Mouse (Mus musculus) gastrocnemius, adult 18-20 months (tissue): Measurements from ENCODE around the gene Eif4g1. TPM values are rescaled to one million over a fixed set of nuclear protein-coding genes. Genes with fewer than 3 reads are reported as not detected.

ENCODE experiments used
- DNase-seq: peaks from one replicate; pipeline ENCODE4 v3.0.0; 2021; ENCODE audit warnings: low spot score
- total RNA-seq, 2 experiments: library from RNA; stranded (reverse); gene quantifications; 2 replicates each; pipeline ENCODE4 v1.2.3; 2021

The Eif4g1 gene
- total RNA-seq, 2 experiments from 2014 or later, result 426 to 438 TPM

DNA sequence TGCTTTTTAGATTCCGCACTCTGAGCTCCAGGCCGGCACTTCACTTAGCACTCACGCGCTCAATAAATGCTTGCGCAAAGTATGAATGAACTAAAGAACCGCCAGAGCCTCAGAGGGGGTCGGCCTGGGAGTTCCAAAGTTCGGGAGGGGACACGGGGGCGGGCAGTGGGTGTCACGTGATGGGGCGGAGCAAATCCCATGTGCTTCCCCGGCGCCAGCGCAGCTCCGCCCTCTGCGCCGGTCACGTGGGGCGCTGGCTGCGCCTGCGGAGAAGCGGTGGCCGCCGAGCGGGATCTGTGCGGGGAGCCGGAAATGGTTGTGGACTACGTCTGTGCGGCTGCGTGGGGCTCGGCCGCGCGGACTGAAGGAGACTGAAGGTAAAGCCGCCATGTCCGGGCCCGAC lies 4.4 kb downstream of the Eif4g1 start:
- DNase-seq, result peak; percentile 96

DNA sequence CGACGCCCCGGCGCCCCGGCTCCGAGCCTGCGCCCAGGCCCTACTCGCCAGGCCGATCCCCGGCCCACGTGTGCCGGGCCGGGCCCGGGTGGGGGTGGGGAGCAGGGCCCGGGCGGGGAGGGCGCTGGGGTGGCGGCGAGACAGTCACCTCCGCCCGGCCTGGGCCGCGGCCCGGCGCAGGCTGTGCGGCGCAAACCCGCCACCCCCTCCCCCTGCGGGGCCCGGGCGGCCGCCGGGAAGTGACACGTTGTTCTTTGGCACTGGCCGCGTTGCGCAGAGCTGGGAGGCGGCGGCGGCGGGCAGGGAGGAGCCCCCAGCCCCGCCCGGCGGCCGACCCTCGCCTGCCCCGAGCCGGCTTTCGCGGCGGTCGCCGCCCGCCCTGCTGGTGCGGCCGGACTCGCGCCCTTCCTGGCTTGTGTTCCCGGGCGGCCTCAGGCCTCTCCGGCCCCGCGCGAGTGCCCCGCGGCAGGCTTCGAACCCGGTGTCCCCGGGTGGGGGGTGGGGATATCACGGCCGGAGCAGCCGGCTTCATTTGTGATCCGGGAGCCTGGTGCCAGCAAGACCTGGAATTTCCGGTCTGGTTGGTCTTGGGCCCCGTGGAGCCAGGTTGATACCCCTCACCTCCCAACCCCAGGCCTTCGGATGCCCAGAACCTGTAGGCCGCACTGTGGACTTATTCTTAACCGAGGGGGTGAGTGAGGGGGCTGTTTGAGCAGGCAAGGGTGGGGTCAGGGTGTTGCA lies 5.0 kb downstream of the Eif4g1 start:
- peak; percentile 56 for DNase-seq

DNA sequence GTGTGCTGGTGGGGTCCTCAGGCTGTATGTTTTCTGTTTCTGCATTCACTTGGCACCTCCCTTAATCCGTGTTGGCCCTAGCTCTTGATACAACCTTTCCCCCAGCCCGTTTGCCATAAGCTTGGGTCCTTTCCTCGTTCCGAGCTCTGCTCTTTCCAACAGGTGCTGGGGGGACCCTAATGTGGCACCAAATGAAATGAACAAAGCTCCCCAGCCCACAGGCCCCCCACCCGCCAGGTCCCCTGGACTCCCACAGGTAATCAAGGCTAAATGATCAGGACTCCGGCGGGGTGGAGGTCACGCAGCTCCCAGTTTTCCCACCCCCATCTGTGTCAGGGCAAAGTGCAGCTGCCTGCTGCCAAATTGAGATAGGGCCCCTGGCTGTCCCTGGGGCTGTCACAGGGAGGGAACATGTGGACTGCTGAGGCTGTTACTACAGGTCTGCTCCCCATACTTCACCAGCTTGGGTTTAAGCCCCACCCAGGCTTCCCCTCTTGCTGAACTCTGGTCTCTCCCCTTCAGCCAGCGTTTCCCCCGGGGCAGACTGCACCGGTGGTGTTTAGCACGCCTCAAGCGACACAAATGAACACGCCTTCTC lies 5.7 kb downstream of the Eif4g1 start:
- DNase-seq, result no peak

DNA sequence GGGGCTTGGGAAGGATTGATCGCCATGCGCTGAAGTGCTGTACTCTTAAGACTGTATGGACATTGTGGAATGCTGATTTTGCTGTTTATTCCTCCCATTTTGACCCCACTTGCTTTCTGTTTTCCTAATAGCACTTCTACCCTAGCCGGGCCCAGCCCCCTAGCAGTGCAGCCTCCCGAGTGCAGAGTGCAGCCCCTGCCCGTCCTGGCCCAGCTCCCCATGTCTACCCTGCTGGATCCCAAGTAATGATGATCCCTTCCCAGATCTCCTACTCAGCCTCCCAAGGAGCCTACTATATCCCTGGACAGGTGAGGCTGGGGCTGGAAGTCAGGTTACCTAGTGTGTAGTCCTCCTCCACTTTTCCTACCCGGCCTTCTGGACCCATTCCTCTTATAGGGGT lies 7.1 kb downstream of the Eif4g1 start:
- DNase-seq, result no peak

DNA sequence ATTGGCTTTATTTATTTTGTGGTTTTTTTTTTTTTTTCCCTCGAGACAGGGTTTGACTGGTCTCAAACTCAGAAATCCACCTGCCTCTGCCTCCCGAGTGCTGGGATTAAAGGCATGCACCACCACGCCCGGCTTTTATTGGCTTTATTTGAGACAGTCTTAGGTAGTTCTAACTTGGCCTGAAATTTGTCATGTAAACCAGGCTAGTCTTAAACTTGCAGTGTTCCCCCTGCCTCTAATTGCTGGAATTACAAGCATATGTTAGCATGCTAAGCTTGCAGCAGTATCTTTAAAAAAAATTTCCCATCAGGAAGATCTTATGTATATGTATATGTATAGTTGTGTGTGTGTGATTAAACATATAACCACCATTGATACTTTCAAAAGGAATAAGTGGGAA lies 8.6 kb downstream of the Eif4g1 start:
- no peak for DNase-seq

DNA sequence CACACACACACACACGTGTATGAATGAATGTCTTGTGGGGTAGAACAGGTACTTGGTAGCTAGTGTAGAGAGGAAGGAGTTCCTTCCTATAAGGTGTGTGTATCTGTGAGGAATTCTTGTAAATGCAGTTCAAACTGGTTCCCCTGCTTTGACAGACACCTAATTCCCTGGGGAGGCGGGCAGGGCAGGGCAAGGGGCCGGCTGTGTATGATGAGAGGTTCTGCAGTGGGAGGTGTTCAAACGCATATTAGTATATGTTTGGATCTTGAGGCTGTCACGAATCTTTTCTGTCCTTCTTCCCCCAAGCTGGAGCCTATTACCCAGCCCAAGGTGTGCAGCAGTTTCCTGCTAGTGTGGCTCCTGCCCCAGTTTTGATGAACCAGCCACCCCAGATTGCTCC lies 9.3 kb downstream of the Eif4g1 start:
- DNase-seq, result no peak

DNA sequence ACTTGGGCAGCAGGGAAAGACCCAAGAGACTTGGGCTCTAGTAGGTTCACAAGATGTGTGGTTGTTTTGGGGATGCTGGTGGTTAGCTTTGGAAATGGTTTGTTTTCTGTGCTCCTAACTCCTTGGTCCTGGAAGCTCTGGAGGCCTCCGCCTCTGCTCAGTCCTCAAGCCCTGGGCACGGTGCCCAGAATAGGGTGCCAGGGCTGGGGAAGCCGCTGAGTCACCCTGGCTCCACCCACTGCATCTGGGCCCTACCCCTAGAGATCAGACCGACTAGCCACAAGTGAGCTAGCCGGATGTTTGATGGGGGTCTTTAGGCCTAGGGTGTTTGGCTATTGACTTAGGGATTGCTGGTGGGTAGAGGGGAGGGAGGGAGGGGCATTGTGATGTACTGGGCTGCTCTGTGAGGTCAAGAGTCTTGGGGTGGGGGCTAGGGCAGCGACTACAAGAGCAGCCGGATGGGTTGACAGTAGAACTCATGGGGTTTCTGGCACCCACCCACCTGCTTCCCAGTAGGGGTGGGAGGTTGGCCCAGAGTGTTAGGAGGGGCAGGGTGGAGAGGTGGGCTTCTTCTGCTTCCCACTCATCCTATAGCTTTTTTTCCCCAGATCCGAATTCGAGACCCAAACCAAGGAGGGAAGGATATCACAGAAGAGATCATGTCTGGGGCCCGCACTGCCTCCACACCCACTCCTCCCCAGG lies 10.0 kb downstream of the Eif4g1 start:
- peak; percentile 92 for DNase-seq

DNA sequence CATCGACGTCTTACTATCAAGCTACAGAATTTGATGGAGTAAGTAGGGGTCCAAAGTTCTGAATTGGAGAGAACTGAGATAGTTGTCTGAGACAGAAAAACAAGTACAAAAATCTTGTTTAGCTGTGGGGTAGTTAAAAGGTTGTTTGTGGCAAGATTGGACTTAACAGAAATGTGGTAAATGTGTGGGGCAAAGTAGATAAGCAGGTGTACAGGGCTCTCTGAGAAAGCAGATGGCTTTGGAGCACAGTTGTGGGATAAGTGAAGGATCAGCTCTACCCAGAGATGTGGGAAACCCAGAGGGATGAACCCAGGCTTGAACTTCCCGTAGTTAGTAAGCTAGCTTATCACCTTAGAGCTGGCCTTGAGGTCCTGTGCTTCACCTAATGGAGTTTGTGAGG lies 22.7 kb downstream of the Eif4g1 start:
- no peak for DNase-seq

DNA sequence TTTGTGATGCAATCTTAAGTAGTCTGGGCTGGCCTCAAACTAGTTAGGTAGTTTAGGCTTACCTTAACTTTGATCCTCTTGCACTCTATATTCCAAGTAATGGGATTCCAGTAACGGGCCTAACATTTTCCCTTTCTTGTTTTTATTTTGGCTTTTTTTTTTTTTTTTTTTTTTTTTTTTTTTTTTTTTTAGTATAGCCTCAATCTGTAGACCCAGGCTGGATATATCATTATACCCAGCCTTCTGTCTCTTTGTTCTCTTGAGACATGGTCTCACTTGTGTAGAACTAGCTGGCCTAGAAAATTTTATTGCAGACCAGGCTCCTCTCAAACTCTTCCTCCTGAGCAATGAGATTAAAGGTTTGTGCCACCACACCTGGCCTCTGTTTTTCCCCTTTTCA lies 23.5 kb downstream of the Eif4g1 start:
- no peak for DNase-seq

DNA sequence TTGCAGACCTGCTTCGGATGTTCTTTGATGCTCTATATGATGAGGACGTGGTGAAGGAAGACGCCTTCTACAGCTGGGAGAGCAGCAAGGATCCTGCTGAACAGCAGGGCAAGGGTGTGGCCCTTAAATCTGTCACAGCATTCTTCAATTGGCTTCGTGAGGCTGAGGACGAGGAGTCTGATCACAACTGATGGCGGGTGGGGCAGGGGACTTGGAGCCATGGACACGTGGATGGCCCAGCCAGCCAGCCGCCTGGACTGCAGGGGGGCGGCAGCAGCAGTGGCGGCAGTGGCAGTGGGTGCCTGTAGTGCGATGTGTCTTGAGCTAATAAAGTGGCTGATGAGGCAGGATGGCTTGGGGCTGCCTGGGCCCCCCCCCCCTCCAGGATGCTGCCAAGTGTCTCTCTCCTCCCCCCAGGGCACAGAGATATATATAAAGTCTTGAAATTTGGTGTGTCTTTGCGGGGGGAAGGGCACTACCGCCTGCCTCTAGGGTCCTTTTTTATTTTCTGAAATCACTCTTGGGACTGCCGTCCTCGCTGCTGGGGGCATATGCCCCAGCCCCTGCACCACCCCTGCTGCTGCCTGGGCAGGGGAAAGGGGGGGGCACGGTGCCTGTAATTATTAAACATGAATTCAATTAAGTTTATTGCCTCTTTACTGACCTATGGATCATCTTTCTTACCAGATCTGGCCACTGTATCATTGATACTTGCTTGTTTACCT lies 24.3 kb downstream of the Eif4g1 start:
- DNase-seq, result no peak

DNA sequence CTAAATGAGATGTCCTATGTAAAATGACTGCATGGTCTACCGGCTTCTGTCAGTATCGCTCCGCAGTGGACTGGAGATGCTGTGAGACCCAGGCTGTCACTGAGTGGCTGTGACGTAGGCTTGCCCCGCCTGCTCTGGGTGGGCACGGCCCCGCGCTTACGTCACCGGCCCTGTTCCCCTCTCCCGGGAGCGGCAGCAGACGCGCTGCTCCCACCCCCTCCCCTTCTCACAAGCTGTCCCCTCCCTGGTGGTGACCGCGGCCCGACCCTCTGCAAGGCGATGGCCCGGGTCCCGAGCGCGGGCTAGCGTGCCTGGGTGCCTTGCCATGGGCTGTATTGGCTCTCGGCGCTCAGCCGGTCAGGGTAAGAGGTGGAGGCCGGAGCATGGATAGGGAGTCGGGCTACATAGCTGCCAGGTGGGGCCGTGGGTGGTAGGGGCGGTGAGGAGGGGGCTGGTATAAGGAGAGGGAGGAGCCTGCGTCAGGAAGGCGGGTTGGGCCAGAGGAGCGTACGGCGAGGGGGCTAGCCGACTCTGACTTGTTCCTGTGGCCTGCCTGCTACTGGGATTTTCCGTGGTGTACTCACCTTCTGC lies 25.1 kb downstream of the Eif4g1 start, which contains the start of gene Fam131a:
Gene Fam131a, plus strand, starts transcription at position 131 of the 591 bp plus-strand sequence.
- DNase-seq, result peak; percentile 89

DNA sequence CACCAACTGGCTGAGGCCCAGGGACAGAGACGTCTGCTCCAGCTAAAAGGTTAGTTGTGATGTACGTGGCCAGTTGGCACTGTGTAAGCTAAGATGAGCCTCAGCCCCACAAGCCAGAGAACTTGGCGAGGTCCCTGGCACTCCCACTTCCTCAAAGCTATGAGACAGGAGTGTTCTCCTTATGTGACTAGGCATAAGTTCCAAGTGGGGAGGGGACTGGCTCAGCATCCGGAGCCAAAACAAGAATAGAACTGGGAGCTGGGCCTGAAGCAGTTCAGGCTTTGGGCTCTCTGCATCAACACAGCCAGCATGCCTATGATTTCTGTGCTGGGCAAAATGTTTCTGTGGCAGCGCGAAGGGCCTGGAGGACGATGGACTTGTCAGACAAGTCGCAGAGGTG lies 26.7 kb downstream of the Eif4g1 start:
- DNase-seq, result peak; percentile 83

DNA sequence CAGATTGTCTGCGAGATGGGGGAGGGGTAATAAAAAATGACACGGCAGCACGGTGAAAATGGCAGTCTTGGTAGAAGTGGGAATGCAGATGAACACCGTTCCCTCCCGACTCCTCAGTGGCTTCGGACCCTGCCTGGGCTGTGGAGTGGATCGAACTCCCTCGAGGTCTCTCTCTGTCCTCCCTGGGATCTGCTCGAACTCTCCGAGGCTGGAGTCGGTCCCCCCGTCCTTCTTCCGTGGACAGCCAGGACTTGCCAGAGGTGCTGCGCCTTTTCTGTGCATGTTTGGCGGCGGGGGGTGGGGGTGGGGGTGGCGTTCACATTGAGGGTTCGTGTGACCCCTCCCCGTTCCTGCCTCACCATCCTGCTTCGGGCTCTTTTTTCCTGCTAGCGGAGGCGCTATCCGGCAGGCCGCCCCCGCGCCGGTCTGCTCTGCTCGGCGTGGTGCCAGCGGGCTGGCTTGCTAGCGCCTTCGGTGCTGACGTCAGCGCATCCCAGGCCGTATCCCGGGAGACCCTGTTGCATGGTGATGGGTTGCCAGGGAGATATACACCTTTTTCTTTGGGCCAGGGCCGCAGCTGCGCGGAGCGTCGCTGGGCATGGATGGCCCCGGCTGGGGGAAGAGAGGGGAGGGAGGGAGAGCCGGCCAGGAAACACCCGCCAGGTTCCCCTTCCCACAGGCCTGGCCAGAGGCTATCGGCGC lies 27.7 kb downstream of the Eif4g1 start:
- DNase-seq, result peak; percentile 84

DNA sequence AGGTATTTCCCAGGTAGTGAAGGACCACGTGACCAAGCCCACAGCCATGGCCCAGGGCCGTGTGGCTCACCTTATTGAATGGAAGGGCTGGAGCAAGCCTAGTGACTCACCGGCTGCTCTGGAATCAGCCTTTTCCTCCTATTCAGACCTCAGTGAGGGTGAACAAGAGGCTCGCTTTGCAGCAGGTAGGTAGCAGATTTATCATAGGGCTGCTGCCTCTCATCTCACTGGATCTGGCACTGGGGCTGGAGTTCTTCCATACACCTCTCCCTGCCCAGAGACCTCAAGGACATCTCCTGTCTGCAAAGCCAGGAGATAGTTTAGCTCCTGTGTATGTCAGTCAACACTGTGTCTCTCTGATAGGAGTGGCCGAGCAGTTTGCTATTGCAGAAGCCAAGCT lies 31.2 kb downstream of the Eif4g1 start:
- DNase-seq, result no peak

DNA sequence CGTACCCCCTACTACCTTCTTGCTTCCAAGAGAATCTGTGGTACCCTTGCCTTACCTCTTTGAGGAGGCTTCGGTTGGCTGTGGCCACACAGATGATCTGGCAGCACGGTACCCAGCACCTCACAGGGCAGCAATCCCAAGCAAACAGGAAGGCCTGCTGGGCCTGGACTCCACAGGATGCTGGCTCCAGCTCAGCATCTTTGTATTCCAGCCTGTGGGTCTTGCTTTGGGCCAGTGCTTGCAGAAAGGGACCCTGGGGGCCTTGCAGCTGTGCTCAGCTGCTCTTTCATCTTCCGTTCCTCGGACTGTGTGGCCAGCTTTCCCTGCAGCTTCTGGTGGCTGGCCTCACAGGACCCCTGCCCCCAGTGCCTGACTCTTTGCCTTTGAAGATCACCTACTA lies 31.9 kb downstream of the Eif4g1 start:
- DNase-seq, result no peak

DNA sequence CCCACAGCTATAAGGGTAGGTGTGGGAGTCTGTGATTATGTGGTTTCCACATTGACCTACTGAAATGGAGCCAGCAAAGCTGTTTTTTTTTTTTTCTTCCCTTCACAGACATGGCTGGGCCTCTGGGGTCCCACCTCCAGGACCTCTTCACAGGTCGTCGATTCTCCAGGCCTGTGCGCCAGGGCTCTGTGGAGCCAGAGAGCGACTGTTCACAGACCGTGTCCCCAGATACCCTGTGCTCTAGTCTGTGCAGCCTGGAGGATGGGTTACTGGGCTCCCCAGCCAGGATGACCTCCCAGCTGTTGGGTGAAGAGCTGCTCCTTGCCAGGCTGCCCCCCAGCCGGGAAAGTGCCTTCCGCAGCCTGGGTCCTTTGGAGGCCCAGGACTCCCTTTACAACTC lies 33.2 kb downstream of the Eif4g1 start:
- DNase-seq, result no peak

DNA sequence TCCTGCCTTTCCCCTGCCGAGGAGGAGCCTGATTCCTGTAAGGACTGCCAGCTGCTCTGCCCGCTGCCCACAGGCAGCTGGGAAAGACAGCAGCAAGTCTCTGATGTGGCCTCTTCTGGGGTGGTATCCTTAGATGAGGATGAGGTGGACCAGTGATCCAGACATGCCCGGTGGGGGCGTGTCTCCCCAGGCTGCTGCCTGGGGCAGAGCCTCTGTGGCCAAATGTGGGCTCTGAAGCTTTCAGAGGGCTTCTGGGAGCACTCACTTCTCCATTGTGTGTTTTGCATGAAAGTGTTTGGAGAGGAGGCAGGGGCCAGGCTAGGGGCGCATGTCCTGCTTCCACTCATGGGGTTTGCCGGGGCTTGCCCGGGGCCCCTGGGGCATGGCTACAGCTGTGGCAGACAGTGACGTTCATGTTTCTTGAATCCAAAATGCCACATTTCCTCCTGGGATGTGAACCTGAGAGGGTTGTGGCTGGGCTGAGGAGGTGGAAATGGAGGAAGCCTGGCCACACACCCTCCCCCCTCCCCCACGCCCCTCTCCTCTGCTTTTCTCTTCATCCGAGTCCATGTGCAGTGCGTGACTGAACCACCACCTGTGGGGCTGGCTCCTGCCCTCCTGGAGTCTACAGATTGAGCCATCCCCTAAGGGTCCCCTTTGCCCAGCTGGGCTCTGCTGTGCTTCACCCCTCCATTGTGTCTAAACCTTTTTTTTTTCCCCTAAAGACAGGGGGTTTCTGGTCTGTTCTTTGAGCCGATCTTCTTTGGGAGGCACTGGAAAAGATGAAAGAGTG lies 33.8 kb downstream of the Eif4g1 start:
- no peak for DNase-seq

DNA sequence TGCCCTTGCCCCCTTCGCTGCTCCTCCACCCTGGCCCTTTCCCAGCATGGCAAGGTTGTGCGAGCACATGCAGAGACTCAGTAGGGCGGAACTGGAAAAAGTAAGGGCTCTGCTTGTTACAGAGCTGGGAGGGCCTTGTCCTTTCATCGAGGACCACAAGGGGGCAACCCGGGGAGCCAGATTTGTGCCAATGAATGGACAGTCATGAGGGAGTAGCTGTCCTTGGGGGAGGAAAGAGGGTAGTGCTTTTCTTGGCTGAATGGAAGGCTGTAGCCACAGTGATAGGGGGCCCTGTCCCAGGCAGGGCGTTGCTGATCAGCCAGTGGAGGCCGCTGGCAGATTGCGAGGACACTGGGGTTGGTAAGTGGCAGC lies 34.4 kb downstream of the Eif4g1 start:
- peak; percentile 54 for DNase-seq

DNA sequence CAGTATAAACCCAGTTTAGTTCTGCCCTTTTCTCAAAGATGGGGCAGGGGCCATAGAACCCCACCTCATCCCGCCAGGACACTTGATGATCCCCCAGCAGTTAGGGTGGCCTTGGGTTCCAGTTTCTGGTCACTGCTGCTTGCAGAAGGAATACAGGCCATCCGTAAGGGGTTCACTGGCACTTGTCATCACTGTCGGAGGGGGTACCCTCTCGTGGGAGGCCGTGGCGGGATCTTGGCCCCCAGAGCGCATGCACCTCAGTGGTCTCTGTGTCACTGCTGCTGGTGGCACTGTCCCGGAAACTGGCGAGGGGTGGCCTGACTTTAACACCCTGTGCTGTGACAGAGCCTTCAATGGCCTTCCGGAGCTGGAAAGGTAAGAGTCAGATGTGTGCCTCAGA lies 35.0 kb downstream of the Eif4g1 start:
- no peak for DNase-seq

DNA sequence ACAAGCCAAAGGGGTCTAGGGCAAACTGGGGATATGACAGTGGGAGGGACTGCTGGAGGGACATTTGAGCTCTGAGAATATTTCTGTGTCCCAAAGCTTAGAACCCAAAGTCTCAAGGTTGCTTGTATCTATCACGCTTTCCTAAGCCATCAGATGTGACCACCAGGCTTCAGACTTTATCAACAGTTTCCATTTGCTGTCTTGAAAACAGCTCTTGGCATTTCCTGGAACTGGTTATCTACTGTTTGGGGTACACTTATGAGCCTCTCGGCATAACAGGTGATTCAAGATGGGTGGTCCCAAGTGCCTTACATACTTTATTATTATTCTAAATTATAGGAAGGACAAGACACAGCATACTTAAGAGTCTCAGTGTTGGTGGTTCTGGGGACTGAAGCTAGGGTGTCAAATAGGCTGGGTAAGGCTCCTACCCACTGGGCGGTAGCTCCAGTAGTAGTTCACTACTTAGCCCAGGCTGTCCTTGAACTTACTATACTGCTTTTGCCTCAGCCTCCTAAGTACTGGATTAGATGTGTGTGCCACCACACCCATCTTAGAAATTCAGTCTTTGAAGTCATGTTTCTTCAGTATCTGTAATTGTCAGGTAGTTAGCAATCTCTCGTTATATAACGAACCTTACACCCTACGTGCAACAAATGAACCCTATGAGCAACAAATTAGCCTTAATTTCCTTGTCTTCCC lies 35.7 kb downstream of the Eif4g1 start:
- DNase-seq, result no peak
